Mouse (Mus musculus) layer of hippocampus, postnatal 10 days (tissue): Measurements from ENCODE around the gene AC153137.1. TPM values are rescaled to one million over a fixed set of nuclear protein-coding genes. Genes with fewer than 3 reads are reported as not detected.
A peak's percentile ranks its signal among the peaks of the same experiment; 100 is the strongest.
"Not testable (repeated sequence)": the region's sequence is repeated elsewhere in the genome, so short reads cannot be mapped to it uniquely, and the experiment has no call there.

Source experiments
- DNase-seq, 2 experiments: peaks; one replicate each; pipeline ENCODE4 v3.0.0; 2021; ENCODE audit warnings: low spot score in 2 of 2
- long read RNA-seq: library from polyadenylated mRNA; stranded (forward); transcript quantifications from one replicate; pipeline ENCODE4 v2.0.0, GENCODE M21; 2023
- total RNA-seq, 2 experiments: library from RNA; stranded (reverse); gene quantifications; 2 replicates each; pipeline ENCODE4 v1.2.3; 2021

The AC153137.1 gene
- not detected for total RNA-seq
- long read RNA-seq = 0 reads

DNA sequence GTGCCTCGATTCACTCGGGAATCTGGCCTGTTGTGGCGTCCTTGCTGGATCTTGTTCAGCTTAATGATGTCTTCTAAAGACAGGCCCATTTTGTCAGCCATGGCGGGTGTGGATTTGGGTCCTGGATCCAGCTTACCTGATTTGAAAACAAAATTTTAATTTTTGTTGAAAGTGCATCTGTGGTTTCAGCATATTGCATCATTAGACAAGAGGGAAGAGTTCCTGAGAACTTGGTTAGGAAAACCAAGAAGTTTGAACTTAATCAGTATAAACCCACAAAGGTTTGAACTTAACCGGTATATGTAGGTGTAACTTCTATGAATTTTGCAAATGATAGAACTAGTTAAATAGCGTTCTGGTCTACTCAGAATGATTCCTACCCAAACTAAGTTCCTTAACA lies at the start of gene AC153137.1:
Gene AC153137.1 (minus strand): TSS at position 101 of the 400 bp plus-strand sequence.
- DNase-seq = not testable (repeated sequence)

DNA sequence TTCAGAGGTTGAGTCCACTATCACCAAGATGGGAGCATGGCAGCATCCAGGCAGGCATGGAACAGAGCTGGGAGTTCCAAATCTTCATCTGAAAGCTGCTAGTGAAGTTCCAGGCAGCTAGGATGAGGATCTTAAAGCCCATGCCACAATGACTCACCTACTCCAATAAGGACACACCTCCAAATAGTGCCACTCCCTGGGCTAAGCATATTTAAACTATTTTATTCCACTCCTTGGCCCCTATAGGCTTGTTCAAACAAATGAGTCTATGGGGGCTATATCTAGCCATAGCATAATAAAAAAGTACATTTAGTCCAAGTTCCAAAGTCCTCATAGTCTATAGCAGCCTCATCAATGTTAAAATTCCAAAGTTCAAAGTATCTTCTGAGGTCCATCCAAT lies 45.4 kb upstream of the AC153137.1 start:
- DNase-seq = no peak

GRCm38 (mm10) chr1:31019283-31019682 lies 41.5 kb upstream of the AC153137.1 start:
- DNase-seq = no peak

- no peak for DNase-seq
Measured at GRCm38 (mm10) chr1:31017377-31017776, 39.6 kb upstream of the AC153137.1 start.

DNA sequence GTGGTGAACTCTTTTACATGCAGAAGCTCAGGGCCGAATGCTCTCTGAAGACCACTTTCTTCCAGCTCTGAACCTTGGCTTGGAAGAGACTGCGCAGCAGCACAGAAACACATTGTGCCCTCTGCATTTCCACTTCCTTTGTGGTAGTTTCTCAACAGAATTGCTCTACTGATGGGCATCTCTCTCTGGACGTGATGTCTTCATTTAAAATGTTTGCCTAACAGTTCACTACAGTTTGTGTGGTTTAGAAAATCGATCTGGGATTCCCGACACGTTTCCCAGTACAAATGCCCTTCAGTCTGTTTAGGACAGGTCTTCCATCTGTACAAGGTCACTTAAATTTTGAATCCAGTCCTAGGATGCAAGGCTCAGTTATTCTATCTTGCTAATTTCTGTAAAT lies 38.3 kb upstream of the AC153137.1 start:
- no peak for DNase-seq

GRCm38 (mm10) chr1:31015261-31015660 lies 37.5 kb upstream of the AC153137.1 start:
- no peak for DNase-seq

- DNase-seq = peak in 1 of 2 experiments; percentile 17
Measured at GRCm38 (mm10) chr1:30977239-30977638, 529 bp downstream of the AC153137.1 start.

- DNase-seq = no peak
Measured at GRCm38 (mm10) chr1:30951795-30952194, 26.0 kb downstream of the AC153137.1 start.

DNA sequence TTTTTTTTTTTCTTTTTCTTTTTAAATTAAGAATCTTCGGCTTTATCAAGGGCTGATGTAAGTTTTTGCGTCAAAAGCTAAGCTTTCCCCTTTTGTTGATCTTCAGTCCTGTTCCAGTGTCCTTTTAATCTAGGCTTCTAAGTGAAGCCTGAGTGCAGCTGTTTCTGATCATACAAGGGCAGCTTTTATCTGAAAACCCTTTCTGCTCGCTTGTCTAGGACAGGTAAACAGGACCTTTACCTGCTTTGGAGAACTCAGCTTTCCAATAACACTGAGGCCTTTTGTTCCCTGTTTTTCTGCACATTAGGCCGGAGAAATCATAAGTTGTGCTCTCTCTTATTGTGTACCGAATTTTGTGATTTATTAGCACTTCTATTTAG lies 27.3 kb downstream of the AC153137.1 start:
- DNase-seq = peak in 1 of 2 experiments; percentile 11

DNA sequence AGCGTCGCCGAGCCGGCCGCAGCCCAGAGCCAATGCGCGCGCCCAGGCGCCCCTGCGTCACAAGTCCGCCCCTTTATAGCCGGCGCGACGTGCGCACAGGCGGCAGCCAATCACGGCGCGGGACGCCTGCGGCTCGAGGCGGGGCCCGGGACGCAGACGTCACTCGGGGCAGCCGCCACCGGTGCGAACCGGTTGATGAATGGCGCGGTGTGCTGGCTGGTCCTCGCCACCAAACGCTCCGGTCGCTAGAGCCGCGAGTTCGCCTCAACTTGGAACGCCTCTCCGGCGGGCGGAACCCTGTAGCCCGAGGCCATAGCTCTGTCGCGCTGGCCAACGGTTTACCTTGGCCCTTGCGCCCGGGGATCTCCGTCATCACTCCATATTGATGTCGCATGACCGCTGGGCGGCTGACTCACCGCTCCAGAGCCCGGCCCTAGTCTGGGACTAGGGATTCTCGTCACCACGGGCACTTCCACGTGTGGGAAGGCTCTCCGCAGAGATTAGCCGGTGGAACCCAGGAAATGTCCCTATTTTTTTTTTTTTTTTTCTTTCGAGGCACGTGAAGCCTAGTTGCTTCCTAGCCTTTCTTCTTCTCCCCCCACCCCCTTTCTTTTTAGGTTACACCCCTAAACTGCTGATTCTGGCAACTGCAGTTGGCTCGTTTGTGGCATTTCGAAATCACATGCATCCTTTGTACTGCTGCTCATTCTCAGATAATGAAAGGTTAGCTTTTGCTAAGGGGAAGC lies 27.9 kb downstream of the AC153137.1 start:
- DNase-seq = peak; percentile 96 to 97

- DNase-seq = peak; percentile 63 to 67
Measured at GRCm38 (mm10) chr1:30948950-30949639, 28.7 kb downstream of the AC153137.1 start.

GRCm38 (mm10) chr1:30948361-30948949 lies 29.3 kb downstream of the AC153137.1 start:
- DNase-seq = peak; percentile 36 to 49

DNA sequence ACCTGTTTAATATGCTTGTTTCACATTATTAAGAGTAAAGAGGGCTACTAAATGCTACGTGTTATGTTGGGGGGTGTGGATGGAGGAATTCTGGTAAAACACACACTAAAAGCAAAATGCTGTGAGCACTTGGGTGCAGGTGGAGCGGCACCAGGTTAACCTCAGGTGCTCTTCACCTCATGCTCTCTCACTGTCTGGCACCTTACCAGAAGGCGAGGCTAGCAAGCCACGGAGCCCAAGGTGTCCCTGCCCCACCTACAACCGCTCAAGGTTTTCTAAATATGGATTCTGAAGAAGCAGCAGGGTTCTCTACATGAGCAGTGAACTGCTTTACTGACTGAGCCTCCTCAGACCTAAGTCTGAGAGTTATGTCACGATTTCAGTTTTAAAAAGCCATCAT lies 32.6 kb downstream of the AC153137.1 start:
- no peak for DNase-seq

DNA sequence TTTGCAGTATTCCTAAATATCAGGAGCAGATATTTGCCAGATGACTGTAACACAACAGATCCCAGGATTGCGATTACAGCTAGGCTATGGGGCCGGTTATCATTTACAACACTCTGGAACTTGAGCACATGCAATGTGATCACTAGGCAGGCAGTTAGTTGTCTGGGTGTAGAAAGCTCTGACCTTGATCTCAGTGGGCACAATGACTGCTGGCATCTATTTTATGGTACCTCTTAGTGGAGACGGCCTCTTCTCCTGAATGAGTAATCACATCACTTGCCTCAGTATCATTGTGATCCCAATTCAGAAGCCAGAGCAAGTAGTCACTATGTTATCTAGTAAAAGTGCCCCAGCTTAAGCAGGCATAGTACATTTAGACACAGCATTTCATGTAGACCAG lies 37.2 kb downstream of the AC153137.1 start:
- DNase-seq = no peak

- DNase-seq = no peak
Measured at GRCm38 (mm10) chr1:30938392-30938791, 39.4 kb downstream of the AC153137.1 start.

DNA sequence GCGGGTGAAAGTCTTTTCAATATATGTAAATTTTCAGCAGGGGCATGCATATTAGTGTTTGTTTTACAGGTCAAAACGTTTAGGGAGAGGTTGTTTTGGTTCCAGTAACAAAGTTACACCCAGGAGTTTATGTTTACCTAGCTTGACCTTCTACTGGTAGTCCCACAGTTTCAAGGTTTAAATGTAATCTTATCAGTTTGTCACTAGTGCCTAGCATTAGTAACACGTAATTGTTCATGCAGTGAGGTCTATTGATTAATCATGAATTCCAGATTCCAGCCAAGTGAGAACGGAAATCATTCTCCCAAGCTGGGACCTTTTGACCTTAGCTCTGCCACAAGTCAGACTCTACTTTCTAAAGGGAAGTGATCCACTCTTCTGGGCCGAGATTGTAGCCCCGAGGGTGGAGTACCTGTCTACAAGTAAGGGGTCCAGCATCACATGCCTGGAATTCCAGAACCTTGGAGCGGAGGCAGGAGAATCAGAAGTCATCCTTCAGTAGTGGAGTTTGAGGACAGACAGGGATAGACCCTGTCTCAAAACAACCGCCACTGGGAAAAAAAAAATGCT lies 40.3 kb downstream of the AC153137.1 start:
- no peak for DNase-seq

- no peak for DNase-seq
Measured at GRCm38 (mm10) chr1:30936488-30936887, 41.3 kb downstream of the AC153137.1 start.

GRCm38 (mm10) chr1:30930823-30931222 lies 46.9 kb downstream of the AC153137.1 start:
- DNase-seq = peak; percentile 9 to 23

DNA sequence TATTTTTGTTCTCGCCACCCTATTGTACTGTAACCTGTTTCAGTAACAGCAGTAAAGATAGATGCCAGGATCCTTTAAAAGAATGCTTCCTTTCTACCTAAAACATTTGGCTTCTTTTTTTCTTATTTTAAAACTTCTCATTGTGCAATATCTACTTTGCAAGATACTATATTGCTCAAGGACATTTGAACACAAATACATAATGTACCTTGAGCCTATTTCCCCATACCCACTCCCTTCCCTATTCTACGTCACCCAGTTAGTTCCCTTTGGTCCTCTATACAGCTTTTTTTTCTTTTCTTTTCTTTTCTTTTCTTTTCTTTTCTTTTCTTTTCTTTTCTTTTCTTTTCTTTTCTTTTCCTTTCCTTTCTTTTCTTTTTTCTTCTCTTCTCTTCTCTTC lies 47.6 kb downstream of the AC153137.1 start:
- DNase-seq = no peak
